ENCODE assay signal across 25 mouse cellular contexts in genomic region chr2:152859501-152859900, GRCm38 (mm10). TPM values are rescaled to one million over a fixed set of nuclear protein-coding genes. Genes with fewer than 3 reads are reported as not detected.
"Had no signal": no experiment of that assay in that cellular context is flagged by ENCODE, and none has a peak within 500 bp of the region (broad histone marks: within the 10 kb centered on the region; RNA-seq: fewer than 3 reads in every experiment).

No protein-coding gene starts in this region.

- DNase-seq: kidney, adult 2 months; kidney, postnatal 14 days; kidney, postnatal 4 days; left cerebral cortex, postnatal 4 days; liver, postnatal 0 days; lung, embryonic 14.5 days; right cerebral cortex, adult 18-20 months; right cerebral cortex, postnatal 25 days; spleen, adult 18-20 months; thymus, postnatal 25 days had no signal

- H3K9ac ChIP-seq: kidney, embryonic 15.5 days; limb, embryonic 12.5 days; limb, embryonic 15.5 days; liver, embryonic 14.5 days; liver, postnatal 0 days; lung, embryonic 14.5 days; midbrain, embryonic 13.5 days; stomach, embryonic 15.5 days had no signal

- H3K4me3 ChIP-seq: kidney, embryonic 15.5 days; limb, embryonic 12.5 days; limb, embryonic 15.5 days; midbrain, embryonic 13.5 days; stomach, embryonic 15.5 days had no signal

- H3K4me2 ChIP-seq: kidney, embryonic 15.5 days; limb, embryonic 12.5 days; limb, embryonic 15.5 days; liver, embryonic 11.5 days; lung, embryonic 14.5 days; midbrain, embryonic 13.5 days; stomach, embryonic 15.5 days had no signal

- H3K27ac ChIP-seq: kidney, embryonic 15.5 days; limb, embryonic 12.5 days; limb, embryonic 15.5 days; liver, embryonic 14.5 days; macrophage; midbrain, embryonic 13.5 days; stomach, embryonic 15.5 days had no signal

- H3K27me3 ChIP-seq: kidney, embryonic 15.5 days; limb, embryonic 12.5 days; limb, embryonic 15.5 days; midbrain, embryonic 13.5 days; stomach, embryonic 15.5 days had no signal

- H3K4me1 ChIP-seq: limb, embryonic 12.5 days; limb, embryonic 15.5 days; midbrain, embryonic 13.5 days; stomach, embryonic 15.5 days had no signal

- ATAC-seq: liver, postnatal 0 days; lung, postnatal 0 days; midbrain, embryonic 13.5 days had no signal

- H3K9me3 ChIP-seq: kidney, embryonic 15.5 days; limb, embryonic 12.5 days; limb, embryonic 15.5 days; midbrain, embryonic 13.5 days; stomach, embryonic 15.5 days had no signal

RNA-seq across cellular contexts. Expression of gene Mylk2, which starts 51.7 kb away (rescaled TPM):
- total RNA-seq: layer of hippocampus, adult 18-20 months; left cerebral cortex, postnatal 14 days; left cerebral cortex, postnatal 4 days; megakaryocyte, adult 5-6 weeks had no signal
- polyA plus RNA-seq: limb, embryonic 12.5 days; liver, embryonic 11.5 days; liver, embryonic 14.5 days; liver, postnatal 0 days; lung, embryonic 14.5 days; macrophage; midbrain, postnatal 0 days; neural tube, embryonic 11.5 days; neural tube, embryonic 14.5 days had no signal
